21 mouse cellular contexts compared by ENCODE assay signal in genomic region chr1:191842247-191842646, GRCm38 (mm10).
"Had no signal": no experiment of that assay in that cellular context is flagged by ENCODE, and none has a peak within 500 bp of the region (broad histone marks: within the 10 kb centered on the region; RNA-seq: fewer than 3 reads in every experiment).

No protein-coding gene starts in this region.

- H3K27me3 ChIP-seq: heart, embryonic 12.5 days; hindbrain, embryonic 12.5 days; limb, embryonic 13.5 days; limb, embryonic 15.5 days had no signal

- DNase-seq: gastrocnemius, adult 2 months; gastrocnemius, postnatal 10 days; gastrocnemius, postnatal 25 days; heart, adult 18-20 months; heart, postnatal 10 days; heart, postnatal 4 days; kidney, adult 18-20 months; kidney, adult 8-10 months; kidney, postnatal 10 days; kidney, postnatal 25 days; kidney, postnatal 4 days; left cerebral cortex, postnatal 4 days had no signal

- H3K36me3 ChIP-seq: heart, embryonic 10.5 days; heart, embryonic 12.5 days; hindbrain, embryonic 10.5 days; hindbrain, embryonic 12.5 days; limb, embryonic 13.5 days; limb, embryonic 15.5 days; liver, embryonic 12.5 days had no signal

- H3K4me3 ChIP-seq: gastrocnemius, adult 2 months; heart, embryonic 10.5 days; heart, embryonic 12.5 days; hindbrain, embryonic 10.5 days; hindbrain, embryonic 12.5 days; layer of hippocampus, adult 2 months; limb, embryonic 13.5 days; limb, embryonic 15.5 days; liver, embryonic 12.5 days had no signal

- H3K27ac ChIP-seq: gastrocnemius, adult 2 months; heart, embryonic 10.5 days; hindbrain, embryonic 10.5 days; hindbrain, embryonic 12.5 days; hindbrain, embryonic 14.5 days; layer of hippocampus, adult 2 months; limb, embryonic 13.5 days; limb, embryonic 15.5 days; liver, embryonic 12.5 days had no signal
